8 mouse cellular contexts compared by ENCODE assay signal in genomic region chr11:96873601-96874140, GRCm38 (mm10). TPM values are rescaled to one million over a fixed set of nuclear protein-coding genes. Genes with fewer than 3 reads are reported as not detected.
DNase-seq lines count a peak whose midpoint lies in the region; ATAC-seq and TF ChIP-seq lines count a peak whose summit lies in the region.

No protein-coding gene starts in this region.

- peaks cover 8% of the 10 kb centered on the region for H3K4me1 ChIP-seq in lung, embryonic 14.5 days (ENCODE audit: insufficient read depth)
- H3K4me1 ChIP-seq in forebrain, embryonic 15.5 days: peaks cover 71% of the 10 kb centered on the region
- H3K4me1 ChIP-seq in limb, embryonic 12.5 days (replicated peaks): peaks cover 44% of the 10 kb centered on the region
- peaks cover 2% of the 10 kb centered on the region; the same call in 1 of the 2 replicates for H3K4me1 ChIP-seq in lung, adult 2 months (ENCODE audit: control insufficient read depth, insufficient read depth, low read length)

- peaks cover 6% of the 10 kb centered on the region; the same call in 1 of the 2 replicates for H3K27me3 ChIP-seq in lung, embryonic 14.5 days (ENCODE audit: insufficient read depth, low read length)
- H3K27me3 ChIP-seq in forebrain, embryonic 15.5 days: no peaks in the 10 kb centered on the region
- peaks cover 3% of the 10 kb centered on the region; the same call in 1 of the 2 replicates for H3K27me3 ChIP-seq in limb, embryonic 12.5 days

- DNase-seq in lung, embryonic 14.5 days: peak; percentile 16
- no peak for DNase-seq in lung, adult 18-20 months
- peak; percentile 69 for DNase-seq in retina, embryonic 14.5 days (ENCODE audit: low spot score)
- DNase-seq in lung, adult 2 months: no peak
- DNase-seq in layer of hippocampus, adult 9-11 months: no peak
- no peak for DNase-seq in adrenal gland, adult (ENCODE audit: inconsistent age in 2 of 2, low spot score in 1 of 2)

- TF ChIP-seq POLR2A in lung, adult 2 months (IDR thresholded peaks at IDR 0.05; ENCODE audit: borderline replicate concordance, extremely low read depth, low read depth, low read length): no peak

- H3K4me2 ChIP-seq in lung, embryonic 14.5 days: no peak overlapping the region
- H3K4me2 ChIP-seq in forebrain, embryonic 15.5 days (replicated peaks): peak overlapping the region; percentile 18; the same call in 1 of the 2 replicates
- H3K4me2 ChIP-seq in limb, embryonic 12.5 days: peak overlapping the region; percentile 40

- H3K36me3 ChIP-seq in lung, embryonic 14.5 days (ENCODE audit: insufficient read depth): no peaks in the 10 kb centered on the region
- no peaks in the 10 kb centered on the region for H3K36me3 ChIP-seq in forebrain, embryonic 15.5 days
- no peaks in the 10 kb centered on the region for H3K36me3 ChIP-seq in limb, embryonic 12.5 days

- no peak overlapping the region for H3K4me3 ChIP-seq in lung, embryonic 14.5 days (ENCODE audit: low read depth, low read length)
- H3K4me3 ChIP-seq in forebrain, embryonic 15.5 days: no peak overlapping the region
- no peak overlapping the region for H3K4me3 ChIP-seq in limb, embryonic 12.5 days (replicated peaks)
- no peak overlapping the region for H3K4me3 ChIP-seq in lung, adult 2 months (replicated peaks; ENCODE audit: extremely low read depth, low read depth, low read length)

- H3K27ac ChIP-seq in lung, embryonic 14.5 days (ENCODE audit: low read depth): no peak overlapping the region
- peak overlapping the region; percentile 99 for H3K27ac ChIP-seq in forebrain, embryonic 15.5 days (replicated peaks)
- peak overlapping the region; percentile 83 for H3K27ac ChIP-seq in limb, embryonic 12.5 days

- no peak for ATAC-seq in lung, embryonic 14.5 days (ENCODE audit: insufficient read depth)
- ATAC-seq in forebrain, embryonic 15.5 days (replicated peaks): no peak
- no peak for ATAC-seq in limb, embryonic 12.5 days (ENCODE audit: insufficient number of reproducible peaks, insufficient read depth, low FRiP score, low TSS enrichment, low read depth)

- no peak overlapping the region for H3K9ac ChIP-seq in lung, embryonic 14.5 days
- H3K9ac ChIP-seq in forebrain, embryonic 15.5 days (replicated peaks): peak overlapping the region; percentile 25
- H3K9ac ChIP-seq in limb, embryonic 12.5 days (replicated peaks): peak overlapping the region; percentile 44

- TF ChIP-seq CTCF in lung, embryonic 14.5 days (IDR thresholded peaks at IDR 0.05; ENCODE audit: low read depth): no peak
- TF ChIP-seq CTCF in lung, adult 2 months (IDR thresholded peaks at IDR 0.05; ENCODE audit: insufficient read depth, low read length): no peak

- WGBS in lung, embryonic 14.5 days: 36% methylated on average over 11 of the region's 11 CpGs
- WGBS in forebrain, embryonic 15.5 days: 11% methylated on average over 11 of the region's 11 CpGs
- 23% methylated on average over 11 of the region's 11 CpGs for WGBS in limb, embryonic 12.5 days
- WGBS in lung, adult 2 months: 75% methylated on average over 11 of the region's 11 CpGs

- no peaks in the 10 kb centered on the region for H3K9me3 ChIP-seq in lung, embryonic 14.5 days (ENCODE audit: low read depth, low read length)
- no peaks in the 10 kb centered on the region for H3K9me3 ChIP-seq in forebrain, embryonic 15.5 days
- no peaks in the 10 kb centered on the region for H3K9me3 ChIP-seq in limb, embryonic 12.5 days

RNA-seq across cellular contexts. Expression of gene Copz2, which starts 24.0 kb away (rescaled TPM):
- 144 and 151 TPM in 2 replicates for polyA plus RNA-seq in lung, embryonic 14.5 days (2014; fragmentation: Nextera tagmentation; extraction: Ambion mirVana)
- polyA plus RNA-seq in forebrain, embryonic 15.5 days (2015; fragmentation: Nextera tagmentation; extraction: Ambion mirVana): 12.2 and 13.5 TPM in 2 replicates
- polyA plus RNA-seq in limb, embryonic 12.5 days (2016; fragmentation: Nextera tagmentation; extraction: Ambion mirVana): 78.1 and 88.3 TPM in 2 replicates
- polyA plus RNA-seq in lung, adult 2 months (2012; rRNA removed): 39.7 and 44.8 TPM in 2 replicates

RNA-seq across cellular contexts. Expression of gene Cdk5rap3, which starts 42.6 kb away (rescaled TPM):
- polyA plus RNA-seq in lung, embryonic 14.5 days (2014; fragmentation: Nextera tagmentation; extraction: Ambion mirVana): 61.8 and 63.8 TPM in 2 replicates
- polyA plus RNA-seq in forebrain, embryonic 15.5 days (2015; fragmentation: Nextera tagmentation; extraction: Ambion mirVana): 106 and 109 TPM in 2 replicates
- 87.8 and 89.6 TPM in 2 replicates for polyA plus RNA-seq in limb, embryonic 12.5 days (2016; fragmentation: Nextera tagmentation; extraction: Ambion mirVana)
- 25.4 and 30.1 TPM in 2 replicates for polyA plus RNA-seq in lung, adult 2 months (2012; rRNA removed)

RNA-seq across cellular contexts. Expression of gene Nfe2l1, which starts 43.9 kb away (rescaled TPM):
- polyA plus RNA-seq in lung, embryonic 14.5 days (2014; fragmentation: Nextera tagmentation; extraction: Ambion mirVana): 34.6 and 39.5 TPM in 2 replicates
- polyA plus RNA-seq in forebrain, embryonic 15.5 days (2015; fragmentation: Nextera tagmentation; extraction: Ambion mirVana): 55.7 and 59.6 TPM in 2 replicates
- polyA plus RNA-seq in limb, embryonic 12.5 days (2016; fragmentation: Nextera tagmentation; extraction: Ambion mirVana): 66.3 and 70.1 TPM in 2 replicates
- polyA plus RNA-seq in lung, adult 2 months (2012; rRNA removed): 225 and 264 TPM in 2 replicates

RNA-seq across cellular contexts. Expression of gene Prr15l, which starts 54.2 kb away (rescaled TPM):
- polyA plus RNA-seq in lung, embryonic 14.5 days (2014; fragmentation: Nextera tagmentation; extraction: Ambion mirVana): 24.1 and 30.8 TPM in 2 replicates
- polyA plus RNA-seq in forebrain, embryonic 15.5 days (2015; fragmentation: Nextera tagmentation; extraction: Ambion mirVana): 0.17 TPM in 1 of 2 replicates, not detected in the other
- polyA plus RNA-seq in limb, embryonic 12.5 days (2016; fragmentation: Nextera tagmentation; extraction: Ambion mirVana): 0.84 and 1.1 TPM in 2 replicates
- 56.2 and 69.8 TPM in 2 replicates for polyA plus RNA-seq in lung, adult 2 months (2012; rRNA removed)

Comparison
In these comparisons a context has a peak if more than half of its experiments do, and no peak if none do; other contexts are left out.
1. DNase-seq: peak in lung, embryonic 14.5 days (single experiment) and retina, embryonic 14.5 days (single experiment); none in lung, adult 18-20 months (0 of 2), lung, adult 2 months (single experiment), layer of hippocampus, adult 9-11 months (single experiment) and adrenal gland, adult (0 of 2).